Mouse (Mus musculus) ovary, postnatal 10 days (tissue): ENCODE results near the gene Dgat2l6.

Source experiments
- DNase-seq: peaks from one replicate; pipeline ENCODE4 v3.0.0; 2022; ENCODE audit warnings: low spot score

Dgat2l6 gene

DNA sequence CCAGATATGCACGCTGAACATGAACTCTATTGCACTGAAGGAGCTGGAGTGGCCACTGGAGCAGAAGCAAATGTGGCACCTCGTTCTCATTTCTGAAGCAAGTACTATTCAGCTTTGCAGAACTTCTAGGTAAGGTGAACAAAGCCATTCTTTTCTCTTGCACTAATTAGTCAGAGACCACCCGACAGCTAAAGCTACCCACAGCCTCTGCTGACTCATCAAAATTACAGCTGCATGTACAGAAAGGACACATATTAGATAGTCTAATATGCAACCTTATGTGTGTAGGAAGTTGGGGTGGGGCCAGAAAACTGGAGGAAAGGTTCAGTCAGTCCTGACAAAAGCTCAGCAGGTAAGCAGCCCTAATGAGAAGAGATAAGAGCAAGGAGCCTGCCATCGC, at the start of gene Dgat2l6:
Gene Dgat2l6 (plus strand): TSS at position 368 of the 400 bp plus-strand sequence.
- no peak for DNase-seq

DNA sequence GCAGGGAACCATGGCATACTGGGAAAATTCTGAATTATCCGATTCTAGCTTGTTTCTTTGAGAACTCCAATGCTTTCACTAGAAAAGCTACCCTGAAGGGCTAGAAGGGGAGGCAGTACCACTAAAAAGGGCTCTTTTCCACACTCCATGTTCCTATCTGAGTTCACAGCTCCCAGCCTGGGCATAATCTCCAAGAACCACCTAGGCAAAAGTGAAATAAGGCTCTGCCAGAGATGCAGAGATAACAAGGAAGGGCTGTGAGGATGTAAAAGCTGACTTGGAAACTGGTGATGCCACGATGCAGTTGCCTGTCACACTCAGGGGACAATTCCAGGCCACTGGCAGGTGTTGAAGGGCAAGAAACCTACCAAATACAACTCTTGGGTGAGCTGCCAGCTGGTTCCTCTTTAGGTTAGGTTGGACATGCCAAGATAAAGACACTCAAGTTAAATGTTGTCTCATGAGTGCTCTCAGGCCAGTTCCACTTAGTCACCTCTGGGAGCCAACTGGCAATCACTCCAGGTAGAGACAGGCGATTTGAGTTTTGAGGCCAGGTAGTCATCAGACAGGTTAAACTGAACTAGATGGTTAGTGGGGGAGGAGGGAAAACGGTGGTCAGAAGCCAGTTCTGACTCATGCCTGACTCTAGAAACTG, 48.9 kb upstream of the Dgat2l6 start:
- no peak for DNase-seq

DNA sequence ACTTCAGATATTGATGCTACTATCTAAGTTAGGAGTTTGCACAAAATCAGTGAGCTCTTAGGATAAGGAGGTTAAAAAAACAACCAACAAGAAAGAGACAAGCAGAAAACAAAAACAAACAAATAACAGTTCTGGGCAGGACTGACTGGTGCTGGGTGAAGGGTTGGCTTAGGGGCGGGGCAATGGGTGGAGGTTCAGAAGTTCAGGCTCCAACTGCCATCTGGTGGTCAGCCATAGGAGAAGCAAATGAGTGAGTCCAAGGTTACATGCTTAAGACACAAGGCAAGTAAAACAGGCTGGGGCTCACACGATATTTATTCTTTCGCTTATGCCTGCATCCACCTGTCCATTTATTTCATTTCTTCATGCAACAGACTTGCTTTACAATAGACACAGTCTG, 44.3 kb upstream of the Dgat2l6 start:
- DNase-seq, result no peak

DNA sequence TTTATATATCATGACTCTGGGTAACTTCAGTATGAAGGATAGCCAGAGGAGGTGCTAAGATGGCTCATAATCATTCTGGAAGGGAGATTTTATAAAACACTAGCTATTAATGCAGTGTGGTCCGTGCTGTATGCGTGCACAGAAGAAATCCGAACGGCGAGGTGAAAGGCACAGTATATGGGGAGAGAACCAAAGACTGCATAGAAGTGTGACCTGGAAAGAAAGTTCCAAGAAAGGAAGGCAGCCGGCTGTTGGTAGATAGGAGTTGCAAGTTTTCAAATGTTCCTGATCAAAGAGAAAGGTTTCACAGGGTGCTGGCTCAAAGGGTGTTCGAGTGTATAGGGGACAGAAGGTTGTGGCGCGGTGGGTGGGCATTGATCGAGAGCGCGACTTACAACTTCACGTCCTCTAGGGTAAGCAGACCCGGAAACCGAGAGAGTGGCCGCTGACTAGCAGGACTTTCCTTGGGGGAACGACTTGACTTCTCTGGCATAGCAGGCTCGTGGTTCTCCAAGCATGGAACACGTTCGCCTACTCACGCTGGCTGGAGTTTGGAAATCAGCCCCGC, 31.1 kb upstream of the Dgat2l6 start:
- DNase-seq, result no peak

DNA sequence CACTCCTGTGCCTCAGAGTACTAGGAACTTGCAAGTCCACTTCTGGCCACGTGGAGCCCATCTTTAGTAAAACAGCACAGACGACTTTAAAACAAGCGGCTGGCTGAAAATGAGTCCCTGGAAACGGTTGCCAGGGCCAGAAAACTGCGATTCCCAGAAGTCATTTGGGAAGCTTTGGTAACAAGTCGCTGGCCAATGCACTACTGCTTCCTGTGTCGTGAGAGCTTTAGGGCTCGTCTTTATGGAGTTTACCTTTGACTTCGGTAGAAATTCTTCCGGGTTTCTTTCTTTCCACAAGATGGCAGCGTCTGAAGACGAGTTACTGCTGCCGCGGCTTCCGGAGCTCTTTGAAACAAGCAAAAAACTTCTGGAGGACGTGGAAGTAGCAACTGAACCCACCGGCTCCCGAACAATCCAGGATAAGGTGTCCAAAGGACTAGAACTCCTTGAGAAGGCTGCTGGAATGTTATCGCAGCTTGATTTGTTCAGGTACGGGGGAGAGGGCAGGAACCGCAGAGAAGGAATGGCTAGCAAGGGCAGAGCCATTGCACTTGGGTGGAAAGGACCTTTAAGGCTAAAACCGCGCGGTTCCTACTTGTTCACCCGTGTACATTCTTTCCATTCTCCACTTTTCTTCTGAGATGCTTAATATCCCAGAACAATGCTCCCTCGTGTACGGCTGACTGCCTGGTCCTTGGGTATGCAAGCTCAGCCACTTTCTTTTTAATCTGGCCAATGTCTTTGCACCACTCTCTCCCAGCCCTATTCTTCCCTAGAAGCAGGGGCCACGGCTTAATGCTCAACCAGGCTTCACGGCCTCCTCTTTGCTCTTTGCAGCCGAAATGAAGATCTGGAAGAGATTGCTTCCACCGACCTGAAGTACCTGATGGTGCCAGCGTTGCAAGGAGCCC, 30.3 kb upstream of the Dgat2l6 start, which contains the start of gene Igbp1:
Gene Igbp1 (plus strand): TSS at position 224 of the 911 bp plus-strand sequence.
- DNase-seq, result peak; percentile 24

DNA sequence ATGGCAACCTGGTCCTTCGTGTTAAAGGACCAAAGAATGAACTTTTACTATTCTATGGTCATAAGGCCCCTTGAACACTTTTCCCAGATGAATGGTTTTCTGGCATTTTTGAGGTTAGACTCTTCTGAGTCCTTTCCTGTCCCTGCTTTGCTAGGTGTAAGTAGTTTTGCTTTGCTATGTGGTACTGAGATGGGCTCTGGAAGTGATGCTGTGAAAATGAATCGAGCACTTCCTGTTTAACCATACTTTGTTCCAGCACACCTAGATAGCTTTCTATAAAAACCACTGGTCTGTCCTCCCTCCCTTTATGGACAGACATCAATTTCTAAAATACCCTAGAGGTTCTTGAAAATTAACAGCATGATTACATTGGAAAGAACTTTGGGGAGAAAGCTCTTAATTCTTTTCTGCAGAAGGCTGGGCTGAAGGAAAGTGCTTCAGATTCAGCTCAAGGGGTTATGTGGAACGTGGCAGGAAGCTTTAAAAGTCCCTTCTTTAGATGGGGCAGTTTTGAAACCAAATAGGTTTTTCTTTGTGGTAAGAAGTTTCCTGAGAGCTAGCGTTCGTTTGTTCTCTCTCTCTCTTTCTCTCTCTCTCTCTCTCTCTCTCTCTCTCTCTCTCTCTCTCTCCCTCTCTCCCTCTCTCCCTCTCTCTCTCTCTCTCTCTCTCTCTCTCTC, 20.3 kb upstream of the Dgat2l6 start:
- DNase-seq, result no peak

DNA sequence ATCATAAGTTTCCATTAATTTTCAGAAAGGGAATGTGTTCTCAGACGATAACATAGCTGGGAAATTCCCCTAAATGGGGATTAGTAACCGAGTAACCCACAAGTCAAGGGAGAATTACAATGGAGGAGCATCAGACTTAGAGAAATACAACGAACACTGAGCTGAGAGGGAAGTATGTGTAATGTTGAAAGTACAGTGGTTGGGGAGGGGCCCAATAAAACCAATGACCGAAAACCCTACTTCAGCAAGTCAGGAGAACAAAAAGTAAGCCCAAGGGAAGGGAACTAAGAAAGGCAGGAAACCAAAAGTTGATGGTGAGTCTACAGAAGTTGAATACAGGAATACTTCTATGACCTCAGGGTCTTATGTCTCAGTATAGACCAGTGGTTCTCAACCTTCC, 16.5 kb upstream of the Dgat2l6 start:
- DNase-seq, result no peak

DNA sequence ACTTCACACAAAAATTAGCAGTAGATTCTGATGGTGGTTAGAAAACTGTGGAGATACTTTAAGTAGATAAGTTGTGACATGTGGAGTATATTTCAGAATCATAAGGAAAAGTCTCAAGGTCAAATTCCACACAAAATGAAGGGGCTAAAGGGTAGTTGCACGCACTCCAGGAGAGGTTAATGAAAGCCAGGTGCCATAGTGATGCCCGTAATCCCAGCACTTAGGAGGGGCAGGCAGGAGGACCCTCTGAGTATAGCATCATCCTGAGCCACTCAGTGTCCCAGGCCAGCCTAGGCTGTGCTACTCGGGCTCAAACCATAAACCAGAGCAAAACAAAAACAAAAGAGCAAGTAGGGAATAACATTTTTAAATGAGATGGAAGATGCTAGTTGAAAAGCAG, 14.7 kb upstream of the Dgat2l6 start:
- DNase-seq, result no peak

DNA sequence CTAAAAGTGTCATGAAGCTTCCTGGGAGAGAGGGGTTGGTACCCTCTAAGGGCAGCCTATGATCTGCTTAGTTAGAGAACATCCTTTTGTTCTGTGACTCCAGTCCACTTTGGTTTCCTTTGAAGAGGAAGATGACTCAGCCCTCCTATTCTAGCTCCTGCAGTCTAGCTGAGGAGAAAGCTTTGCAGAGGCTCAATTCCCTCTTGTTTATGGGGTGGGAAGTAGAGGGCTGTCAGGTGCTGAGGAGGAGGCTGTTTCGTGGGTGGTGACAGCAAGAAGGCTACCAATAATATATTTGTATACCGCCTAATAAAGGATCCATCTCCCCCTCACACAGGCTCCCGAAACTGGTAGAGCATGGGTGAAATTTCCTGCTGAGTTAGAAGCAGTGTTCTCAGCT, 8.0 kb upstream of the Dgat2l6 start:
- DNase-seq, result no peak

DNA sequence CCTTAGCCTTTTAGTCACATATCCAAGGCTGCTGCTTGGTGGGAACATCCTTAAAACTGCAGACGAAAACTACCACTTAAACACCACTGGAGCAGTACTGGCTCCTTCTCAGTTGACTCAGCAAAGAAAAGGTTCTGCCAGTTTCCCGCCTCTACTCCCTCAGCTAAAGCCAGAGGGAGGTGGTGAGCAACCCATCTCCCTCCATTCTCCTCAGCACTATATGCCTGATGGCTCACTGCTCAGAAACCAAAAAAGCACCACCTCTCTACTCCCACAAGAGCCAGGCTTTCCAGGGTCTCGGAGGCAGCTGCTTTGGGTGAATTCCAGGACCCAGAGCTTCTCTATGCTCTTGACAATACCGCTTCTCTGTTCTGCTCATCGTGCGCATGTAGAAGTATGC, 7.0 kb upstream of the Dgat2l6 start:
- DNase-seq, result no peak

DNA sequence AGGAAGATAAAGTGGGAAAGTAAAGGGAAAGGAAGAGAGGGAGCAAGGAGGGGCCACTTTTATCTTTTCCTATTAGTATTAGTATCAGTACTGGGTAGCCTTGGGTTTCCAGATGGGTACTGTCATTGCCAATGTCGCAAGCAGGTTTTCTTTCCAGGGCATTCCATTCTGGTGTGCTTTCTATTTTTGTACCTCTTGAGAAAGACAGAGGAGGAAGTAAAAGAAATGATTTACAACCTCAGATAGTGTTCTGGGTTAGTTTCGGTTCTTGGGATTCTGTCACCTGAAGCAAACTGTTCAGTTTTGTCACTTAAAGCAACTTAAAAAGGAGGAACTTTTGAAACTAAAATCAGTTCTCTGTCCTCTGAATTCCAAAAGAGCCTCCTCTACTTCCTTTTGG, 6.1 kb upstream of the Dgat2l6 start:
- no peak for DNase-seq

DNA sequence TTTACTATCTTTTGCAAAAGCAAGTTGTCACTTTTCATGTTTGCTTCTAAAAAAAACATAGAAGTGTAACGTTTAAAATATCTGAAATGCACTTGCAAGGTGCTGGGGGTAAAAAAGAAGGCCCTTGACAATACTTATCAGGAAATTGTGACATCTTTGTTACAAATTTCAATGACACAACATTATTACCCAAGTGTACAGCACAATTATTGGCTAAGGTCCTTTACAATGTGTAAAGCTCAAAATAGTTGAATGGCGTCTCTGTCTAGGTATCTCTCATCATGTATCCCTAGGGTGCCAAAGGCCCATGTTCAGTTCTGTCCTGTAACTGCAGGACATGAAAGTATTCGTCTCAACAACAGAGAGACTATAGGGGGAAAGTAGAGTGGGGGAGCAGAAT, 31.4 kb downstream of the Dgat2l6 start:
- DNase-seq, result no peak

DNA sequence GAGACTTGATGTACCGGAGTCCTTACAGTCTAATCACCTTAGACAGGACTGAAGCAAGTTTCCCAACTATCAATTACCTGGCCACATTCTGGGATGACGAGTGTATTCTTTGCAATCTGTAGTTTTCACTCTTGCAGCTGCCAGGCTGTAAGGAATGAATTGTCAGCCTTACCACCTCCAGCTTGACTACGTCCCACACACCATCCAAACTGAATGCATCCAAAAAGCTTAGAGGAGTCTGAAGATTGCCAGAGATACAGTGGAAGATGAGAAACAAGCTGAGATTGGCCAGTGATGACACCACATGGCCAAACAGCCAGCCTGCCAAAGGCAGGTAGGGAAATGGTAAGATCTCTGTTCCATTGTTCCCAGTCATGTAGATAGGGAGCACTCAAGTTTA, 41.1 kb downstream of the Dgat2l6 start:
- no peak for DNase-seq

DNA sequence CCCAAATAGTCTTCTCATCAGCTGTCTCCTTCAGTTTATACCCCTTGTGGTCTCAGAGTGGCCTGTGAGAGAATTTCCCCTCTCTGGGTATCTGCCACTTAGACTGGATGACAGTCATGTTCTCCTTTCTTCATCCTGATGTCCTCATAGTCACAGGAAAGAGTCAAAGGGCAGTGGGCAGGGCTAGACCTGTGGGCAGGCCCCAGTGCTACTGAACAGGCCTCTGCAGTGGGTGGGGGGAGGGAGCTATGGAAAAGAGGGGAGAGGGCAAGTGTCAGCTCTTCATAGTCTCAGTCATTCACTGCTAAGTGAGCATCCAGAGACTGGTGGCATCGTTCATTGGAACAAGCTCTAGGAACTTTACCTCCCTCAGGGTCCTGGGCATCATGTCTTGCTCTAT, 47.3 kb downstream of the Dgat2l6 start, which contains the start of gene Awat1:
Gene Awat1 (plus strand): TSS at position 301 of the 400 bp plus-strand sequence.
- no peak for DNase-seq

DNA sequence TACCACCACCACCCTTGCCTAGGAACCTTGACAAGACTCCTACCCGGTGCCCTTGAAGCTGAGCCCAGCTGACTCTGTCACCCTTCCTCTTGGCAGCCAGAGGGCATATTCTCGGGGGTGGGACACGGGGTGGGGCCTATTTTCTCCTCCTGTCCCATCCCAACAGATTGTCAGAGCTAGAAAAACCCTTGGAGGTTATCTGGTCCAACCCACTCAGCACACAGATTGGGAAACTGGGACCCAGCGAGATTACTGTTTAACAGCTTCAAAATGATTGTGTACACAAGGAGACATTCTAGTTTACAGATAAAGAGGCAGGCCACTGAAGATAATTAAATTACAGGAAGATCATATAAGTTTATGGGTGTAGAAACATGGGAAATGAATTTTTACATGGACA, 70.2 kb downstream of the Dgat2l6 start, which contains the start of gene P2ry4:
Gene P2ry4 (minus strand): TSS at position 79 of the 400 bp plus-strand sequence.
- no peak for DNase-seq
